Mouse (Mus musculus): Measurements from ENCODE around the gene Krt8.

- no peak for TF ChIP-seq GATA1 (IDR thresholded peaks at IDR 0.05; ENCODE audit: borderline replicate concordance, low read length)
- no peak for TF ChIP-seq FLI1 (IDR thresholded peaks at IDR 0.05; ENCODE audit: low read length)
These were observed 12.5 kb upstream of the Krt8 start for GRCm38 (mm10) chr15:102016787-102017186.

Measured in megakaryocyte, embryonic 14.5 days (primary cell).